Mouse (Mus musculus) macrophage (primary cell): Measurements from ENCODE around the gene Nemp1. TPM values are rescaled to one million over a fixed set of nuclear protein-coding genes. Genes with fewer than 3 reads are reported as not detected.

Experiments
- H3K27ac ChIP-seq: fragments of 350-480 bp; formaldehyde crosslinking; 2 replicates; pipeline ENCODE4 v1.9.0; 2021
- H3K36me3 ChIP-seq: fragments of 350-480 bp; formaldehyde crosslinking; 2 replicates; pipeline ENCODE4 v1.9.0; 2021; ENCODE audit errors: inconsistent target
- H3K4me3 ChIP-seq: fragments of 350-480 bp; formaldehyde crosslinking; 2 replicates; pipeline ENCODE4 v1.9.0; 2021; ENCODE audit errors: inconsistent target
- H3K79me2 ChIP-seq: fragments of 350-480 bp; formaldehyde crosslinking; 2 replicates; pipeline ENCODE4 v1.9.0; 2021; ENCODE audit errors: inconsistent target
- WGBS: methylation state at CpG from one replicate; pipeline ENCODE4 v1.1.7; 2026; ENCODE audit warnings: inconsistent platforms; ENCODE audit not compliant: missing documents; 5-methylcytosine and 5-hydroxymethylcytosine counted together
- polyA plus RNA-seq: library from polyadenylated mRNA; stranded (reverse); fragments of 250-400 nt; gene quantifications from 3 replicates; pipeline ENCODE4 v1.2.4, GENCODE M21; 2018; ENCODE audit warnings: inconsistent platforms

The Nemp1 gene
- polyA plus RNA-seq, 1 experiment from 2014 or later = 2.7 TPM

- H3K79me2 ChIP-seq = peaks cover 24% of the 10 kb centered on the region; the same call in 1 of the 2 replicates
- 54% methylated on average over 2 of the region's 2 CpGs for WGBS
- peaks cover 11% of the 10 kb centered on the region; the same call in 1 of the 2 replicates for H3K36me3 ChIP-seq
- peak overlapping the region; percentile 42 for H3K27ac ChIP-seq
- H3K4me3 ChIP-seq = no peak overlapping the region
These were observed 70.9 kb downstream of the Nemp1 start for GRCm38 (mm10) chr10:127737552-127737951.

GRCm38 (mm10) chr10:127738151-127738882 is 71.6 kb downstream of the Nemp1 start:
- Histone ChIP-seq H3K4me3 (peak overlapping the region; percentile 40), H3K79me2 (peaks cover 31% of the 10 kb centered on the region; the same call in 1 of the 2 replicates), H3K27ac (no peak overlapping the region), H3K36me3 (peaks cover 19% of the 10 kb centered on the region; the same call in 1 of the 2 replicates)
- 42% methylated on average over 13 of the region's 13 CpGs for WGBS

- no peak within 1 kb of the TSS for H3K27ac ChIP-seq
- H3K79me2 ChIP-seq = peaks cover 40% of the 10 kb centered on the region; the same call in 1 of the 2 replicates
- peaks cover 27% of the 10 kb centered on the region for H3K36me3 ChIP-seq
- under 1% methylated on average over 51 of the region's 61 CpGs for WGBS
- H3K4me3 ChIP-seq = peak within 1 kb of the TSS; percentile 54
These were observed 72.5 kb downstream of the Nemp1 start, which contains the start of gene Zbtb39 for GRCm38 (mm10) chr10:127739083-127739660. Gene Zbtb39, plus strand, starts transcription at chr10:127739538.

- Histone ChIP-seq H3K36me3 (peaks cover 33% of the 10 kb centered on the region), H3K27ac (no peak overlapping the region), H3K79me2 (peaks cover 42% of the 10 kb centered on the region; the same call in 1 of the 2 replicates), H3K4me3 (peak overlapping the region; percentile 54)
- under 1% methylated on average over 46 of the region's 55 CpGs for WGBS
These were observed 73.0 kb downstream of the Nemp1 start for GRCm38 (mm10) chr10:127739661-127740161.

- WGBS = 92% methylated on average over 5 of the region's 5 CpGs
- H3K4me3 ChIP-seq = no peak overlapping the region
- peaks cover 40% of the 10 kb centered on the region for H3K36me3 ChIP-seq
- no peak overlapping the region for H3K27ac ChIP-seq
- peaks cover 42% of the 10 kb centered on the region; the same call in 1 of the 2 replicates for H3K79me2 ChIP-seq
These were observed 78.0 kb downstream of the Nemp1 start for GRCm38 (mm10) chr10:127744661-127745060.

GRCm38 (mm10) chr10:127745886-127746285 is 79.2 kb downstream of the Nemp1 start:
- H3K4me3 ChIP-seq = no peak overlapping the region
- no peak overlapping the region for H3K27ac ChIP-seq
- H3K36me3 ChIP-seq = peaks cover 40% of the 10 kb centered on the region
- 52% methylated on average over 4 of the region's 5 CpGs for WGBS
- peaks cover 32% of the 10 kb centered on the region; the same call in 1 of the 2 replicates for H3K79me2 ChIP-seq

GRCm38 (mm10) chr10:127747254-127747653 is 80.6 kb downstream of the Nemp1 start:
- WGBS = 93% methylated on average over 8 of the region's 8 CpGs
- Histone ChIP-seq H3K27ac (no peak overlapping the region), H3K36me3 (peaks cover 32% of the 10 kb centered on the region), H3K79me2 (peaks cover 20% of the 10 kb centered on the region; the same call in 1 of the 2 replicates), H3K4me3 (no peak overlapping the region)

GRCm38 (mm10) chr10:127748847-127749612 is 82.3 kb downstream of the Nemp1 start:
- H3K27ac ChIP-seq = no peak overlapping the region
- H3K4me3 ChIP-seq = no peak overlapping the region
- H3K36me3 ChIP-seq = peaks cover 14% of the 10 kb centered on the region; the same call in 1 of the 2 replicates
- H3K79me2 ChIP-seq = peaks cover 3% of the 10 kb centered on the region; the same call in 1 of the 2 replicates
- WGBS = 41% methylated on average over 8 of the region's 8 CpGs

- no peaks in the 10 kb centered on the region for H3K79me2 ChIP-seq
- no peak overlapping the region for H3K4me3 ChIP-seq
- WGBS = 90% methylated on average over 24 of the region's 24 CpGs
- H3K27ac ChIP-seq = no peak overlapping the region
- H3K36me3 ChIP-seq = 0 out of 2 replicates have a peak, but pooled peaks cover 6% of the 10 kb centered on the region
These were observed 83.6 kb downstream of the Nemp1 start for GRCm38 (mm10) chr10:127750136-127750777.

Other genes starting within 250 kb of the Nemp1 start
- gene Stac3, start 165.2 kb upstream of the Nemp1 start, polyA plus RNA-seq = 0.09 to 0.59 TPM in 2 of 3 replicates, not detected in the other
- not detected in 3 replicates for gene Ndufa4l2, start 151.9 kb upstream of the Nemp1 start, polyA plus RNA-seq
- gene Shmt2, start 144.5 kb upstream of the Nemp1 start, polyA plus RNA-seq = 14.8 to 30.5 TPM (median 16.0 TPM) in 3 replicates
- not detected in 3 replicates for gene Nxph4, start 132.3 kb upstream of the Nemp1 start, polyA plus RNA-seq
- 315 to 785 TPM (median 440 TPM) in 3 replicates for gene Lrp1, start 45.8 kb upstream of the Nemp1 start, polyA plus RNA-seq
- 122 to 141 TPM (median 128 TPM) in 3 replicates for gene Stat6, start 23.9 kb upstream of the Nemp1 start, polyA plus RNA-seq
- gene Nab2, start 1.7 kb downstream of the Nemp1 start, polyA plus RNA-seq = 28.7 to 37.7 TPM (median 31.1 TPM) in 3 replicates
- gene Myo1a, start 38.3 kb downstream of the Nemp1 start, polyA plus RNA-seq = 0.11 TPM in 1 of 3 replicates, not detected in the others
- gene Tac2, start 57.6 kb downstream of the Nemp1 start, polyA plus RNA-seq = not detected in 3 replicates
- 3.1 to 3.8 TPM (median 3.4 TPM) in 3 replicates for gene Zbtb39, start 72.6 kb downstream of the Nemp1 start, polyA plus RNA-seq
- 0.03 TPM in 1 of 3 replicates, not detected in the others for gene Gpr182, start 84.8 kb downstream of the Nemp1 start, polyA plus RNA-seq
- gene Rdh1, start 92.8 kb downstream of the Nemp1 start, polyA plus RNA-seq = 0.03 TPM in 1 of 3 replicates, not detected in the others
- gene Rdh16f1, start 92.9 kb downstream of the Nemp1 start, polyA plus RNA-seq = not detected in 3 replicates
- gene Rdh9, start 109.5 kb downstream of the Nemp1 start, polyA plus RNA-seq = 0.13 to 0.16 TPM in 2 of 3 replicates, not detected in the other
- gene Rdh16, start 134.3 kb downstream of the Nemp1 start, polyA plus RNA-seq = not detected in 3 replicates
- gene Rdh19, start 183.0 kb downstream of the Nemp1 start, polyA plus RNA-seq = not detected in 3 replicates
- gene Rdh16f2, start 199.6 kb downstream of the Nemp1 start, polyA plus RNA-seq = not detected in 3 replicates
- not detected in 3 replicates for gene Rdh7, start 221.9 kb downstream of the Nemp1 start, polyA plus RNA-seq
- gene Sdr9c7, start 231.6 kb downstream of the Nemp1 start, polyA plus RNA-seq = not detected in 3 replicates